Mouse (Mus musculus) CH12.LX (cell line): ENCODE data around the gene Nepro.

Source experiments
- CTCF ChIP-seq, 2 experiments: IDR thresholded peaks in 1 of 2; conservative IDR thresholded peaks in 1 of 2; 2 replicates each; pipeline ENCODE4 v1.5.1; 2011 to 2012; ENCODE audit warnings: low read depth in 2 of 2, low read length in 2 of 2, improper control_type of control experiment in 1 of 2, inconsistent platforms in 1 of 2, mild to moderate bottlenecking in 1 of 2, moderate library complexity in 1 of 2
- EP300 ChIP-seq: IDR thresholded peaks from 2 replicates; pipeline ENCODE4 v1.6.1; 2011; ENCODE audit warnings: low read length, improper control_type of control experiment
- MYC ChIP-seq: IDR thresholded peaks from 2 replicates; pipeline ENCODE4 v1.6.1; 2011; ENCODE audit warnings: low read depth, mild to moderate bottlenecking, improper control_type of control experiment, low read length

- TF ChIP-seq MYC = no peak
- no peak for TF ChIP-seq CTCF (conservative IDR thresholded peaks at IDR 0.05 in 1 of 2, IDR thresholded peaks at IDR 0.05 in 1 of 2; ENCODE audit: low read depth in 2 of 2, low read length in 2 of 2)
- TF ChIP-seq EP300 = no peak
These were observed 43.4 kb downstream of the Nepro start for GRCm38 (mm10) chr16:44767506-44767905.
